Mouse (Mus musculus): ENCODE measurements around the gene Tia1.

Tia1 gene

DNA sequence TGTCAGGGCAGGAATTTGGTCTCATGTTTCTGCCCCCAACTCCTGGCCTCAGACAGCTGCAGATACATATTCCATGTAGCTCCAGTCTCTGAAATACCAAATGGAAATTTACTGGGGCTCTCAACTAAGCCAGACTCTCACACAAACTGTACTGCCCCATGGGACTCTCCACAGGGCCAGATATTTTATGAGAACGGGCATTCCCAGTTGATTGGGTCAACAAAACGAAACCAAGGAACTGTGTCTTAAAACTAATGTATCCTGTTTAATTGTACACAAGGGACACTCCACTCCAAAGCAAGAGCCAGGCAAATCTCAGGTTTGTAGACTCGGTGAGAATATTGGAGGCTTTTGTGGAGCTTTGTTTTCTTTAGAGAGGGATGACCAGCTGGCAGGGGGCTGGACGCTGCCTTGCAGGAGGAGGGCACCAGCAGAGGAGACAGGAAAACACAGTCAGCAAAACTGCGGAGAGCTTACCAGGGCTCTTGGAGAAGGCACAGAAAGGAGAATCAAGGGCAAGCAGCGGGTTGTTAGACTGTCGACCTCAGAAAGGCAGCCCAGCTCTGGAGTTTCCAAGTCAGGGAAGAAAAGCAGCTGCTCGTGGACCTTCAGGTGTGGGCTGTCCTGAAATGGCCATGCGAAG, 76.3 kb downstream of the Tia1 start:
- no peak for DNase-seq (ENCODE audit: low spot score in 2 of 2)

DNA sequence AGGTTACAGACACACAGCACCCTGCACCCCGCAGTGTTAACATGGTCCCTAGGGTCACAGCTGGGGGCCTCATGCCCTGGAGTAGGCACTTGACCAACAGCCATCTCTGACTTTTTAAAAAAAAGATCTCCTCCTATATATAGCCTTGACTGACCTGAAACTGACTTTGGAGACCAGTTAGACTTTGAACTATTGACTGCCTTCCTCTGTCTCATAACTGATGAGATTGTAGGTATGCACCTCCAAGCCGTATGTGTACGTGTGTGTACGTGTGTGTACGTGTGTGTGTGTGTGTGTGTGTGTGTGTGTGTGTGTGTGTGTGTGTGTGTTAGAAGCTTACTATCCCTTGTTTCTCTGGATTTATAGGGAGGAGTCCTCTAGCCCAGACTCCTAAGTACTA, 77.9 kb downstream of the Tia1 start:
- DNase-seq (ENCODE audit: low spot score in 2 of 2): no peak

Measured in left cerebral cortex, adult 9 months (tissue).